Mouse (Mus musculus): Measurements from ENCODE around the gene Spg20. TPM values are rescaled to one million over a fixed set of nuclear protein-coding genes. Genes with fewer than 3 reads are reported as not detected.

Spg20 gene
- polyA plus RNA-seq, 1 experiment, result 15.4 TPM

- WGBS, result 15% methylated on average over 16 of the region's 16 CpGs
- H3K4me1 ChIP-seq (ENCODE audit: control insufficient read depth, insufficient read depth, low read length), result peaks cover 6% of the 10 kb centered on the region; the same call in 1 of the 2 replicates
- no peak for DNase-seq
- TF ChIP-seq POLR2A (IDR thresholded peaks at IDR 0.05; ENCODE audit: borderline replicate concordance, extremely low read depth, low read depth, low read length), result no peak
- no peak for TF ChIP-seq CTCF (IDR thresholded peaks at IDR 0.05; ENCODE audit: insufficient read depth, low read length)
- peak overlapping the region; percentile 95 for H3K4me3 ChIP-seq (replicated peaks; ENCODE audit: extremely low read depth, low read depth, low read length)
These were observed 955 bp downstream of the Spg20 start for GRCm38 (mm10) chr3:55112710-55113415.

GRCm38 (mm10) chr3:55114313-55115065 is 2.6 kb downstream of the Spg20 start:
- no peak for DNase-seq
- WGBS, result 41% methylated on average over 7 of the region's 7 CpGs

GRCm38 (mm10) chr3:55115071-55115470 is 3.2 kb downstream of the Spg20 start:
- Histone ChIP-seq H3K4me3 (replicated peaks; ENCODE audit: extremely low read depth, low read depth, low read length) (no peak overlapping the region), H3K4me1 (ENCODE audit: control insufficient read depth, insufficient read depth, low read length) (peaks cover 6% of the 10 kb centered on the region; the same call in 1 of the 2 replicates)
- TF ChIP-seq CTCF (IDR thresholded peaks at IDR 0.05; ENCODE audit: insufficient read depth, low read length), result no peak
- TF ChIP-seq POLR2A (IDR thresholded peaks at IDR 0.05; ENCODE audit: borderline replicate concordance, extremely low read depth, low read depth, low read length), result no peak
- DNase-seq, result no peak
- WGBS, result 16% methylated on average over 1 of the region's 1 CpGs

More at GRCm38 (mm10) chr3:55114313-55115065, 2.6 kb downstream of the Spg20 start:
- TF ChIP-seq CTCF (IDR thresholded peaks at IDR 0.05; ENCODE audit: insufficient read depth, low read length), result no peak
- TF ChIP-seq POLR2A (IDR thresholded peaks at IDR 0.05; ENCODE audit: borderline replicate concordance, extremely low read depth, low read depth, low read length), result no peak
- Histone ChIP-seq H3K4me3 (replicated peaks; ENCODE audit: extremely low read depth, low read depth, low read length) (no peak overlapping the region), H3K4me1 (ENCODE audit: control insufficient read depth, insufficient read depth, low read length) (peaks cover 6% of the 10 kb centered on the region; the same call in 1 of the 2 replicates)

GRCm38 (mm10) chr3:55115989-55116388 is 4.1 kb downstream of the Spg20 start:
- TF ChIP-seq POLR2A (IDR thresholded peaks at IDR 0.05; ENCODE audit: borderline replicate concordance, extremely low read depth, low read depth, low read length) (no peak), CTCF (IDR thresholded peaks at IDR 0.05; ENCODE audit: insufficient read depth, low read length) (no peak)
- DNase-seq, result no peak
- 88% methylated on average over 8 of the region's 8 CpGs for WGBS

GRCm38 (mm10) chr3:55119275-55119898 is 7.5 kb downstream of the Spg20 start:
- TF ChIP-seq POLR2A (IDR thresholded peaks at IDR 0.05; ENCODE audit: borderline replicate concordance, extremely low read depth, low read depth, low read length) (no peak), CTCF (IDR thresholded peaks at IDR 0.05; ENCODE audit: insufficient read depth, low read length) (no peak)
- no peaks in the 10 kb centered on the region; the same call in 1 of the 2 replicates for H3K4me1 ChIP-seq (ENCODE audit: control insufficient read depth, insufficient read depth, low read length)
- WGBS, result 52% methylated on average over 6 of the region's 6 CpGs
- no peak overlapping the region for H3K4me3 ChIP-seq (replicated peaks; ENCODE audit: extremely low read depth, low read depth, low read length)
- peak; percentile 47 for DNase-seq

More at GRCm38 (mm10) chr3:55115989-55116388, 4.1 kb downstream of the Spg20 start:
- Histone ChIP-seq H3K4me1 (ENCODE audit: control insufficient read depth, insufficient read depth, low read length) (peaks cover 6% of the 10 kb centered on the region; the same call in 1 of the 2 replicates), H3K4me3 (replicated peaks; ENCODE audit: extremely low read depth, low read depth, low read length) (no peak overlapping the region)

- Histone ChIP-seq H3K4me3 (replicated peaks; ENCODE audit: extremely low read depth, low read depth, low read length) (no peak overlapping the region), H3K4me1 (ENCODE audit: control insufficient read depth, insufficient read depth, low read length) (no peaks in the 10 kb centered on the region)
- 86% methylated on average over 3 of the region's 3 CpGs for WGBS
- TF ChIP-seq CTCF (IDR thresholded peaks at IDR 0.05; ENCODE audit: insufficient read depth, low read length) (no peak), POLR2A (IDR thresholded peaks at IDR 0.05; ENCODE audit: borderline replicate concordance, extremely low read depth, low read depth, low read length) (no peak)
- DNase-seq, result no peak
These were observed 10.5 kb downstream of the Spg20 start for GRCm38 (mm10) chr3:55122336-55122870.

- TF ChIP-seq POLR2A (IDR thresholded peaks at IDR 0.05; ENCODE audit: borderline replicate concordance, extremely low read depth, low read depth, low read length) (no peak), CTCF (IDR thresholded peaks at IDR 0.05; ENCODE audit: insufficient read depth, low read length) (no peak)
- DNase-seq, result no peak
- WGBS, result 81% methylated on average over 4 of the region's 4 CpGs
- H3K4me3 ChIP-seq (replicated peaks; ENCODE audit: extremely low read depth, low read depth, low read length), result no peak overlapping the region
- no peaks in the 10 kb centered on the region for H3K4me1 ChIP-seq (ENCODE audit: control insufficient read depth, insufficient read depth, low read length)
These were observed 11.2 kb downstream of the Spg20 start for GRCm38 (mm10) chr3:55123064-55123463.

GRCm38 (mm10) chr3:55129181-55129692 is 17.3 kb downstream of the Spg20 start:
- Histone ChIP-seq H3K4me1 (ENCODE audit: control insufficient read depth, insufficient read depth, low read length) (no peaks in the 10 kb centered on the region), H3K4me3 (replicated peaks; ENCODE audit: extremely low read depth, low read depth, low read length) (no peak overlapping the region)
- no peak for DNase-seq
- WGBS, result 84% methylated on average over 4 of the region's 4 CpGs
- TF ChIP-seq CTCF (IDR thresholded peaks at IDR 0.05; ENCODE audit: insufficient read depth, low read length) (no peak), POLR2A (IDR thresholded peaks at IDR 0.05; ENCODE audit: borderline replicate concordance, extremely low read depth, low read depth, low read length) (no peak)

Measured in lung, adult 2 months (tissue).